Mouse (Mus musculus) CH12.LX (cell line): Measurements from ENCODE around the gene Igf1r. TPM values are rescaled to one million over a fixed set of nuclear protein-coding genes. Genes with fewer than 3 reads are reported as not detected.
A peak's percentile ranks its signal among the peaks of the same experiment; 100 is the strongest.

Source experiments
- DNase-seq: peaks from one replicate; pipeline ENCODE4 v3.0.0-alpha.2; 2013; ENCODE audit errors: extremely low read depth
- H3K27ac ChIP-seq: 2 replicates; pipeline ENCODE4 v1.5.1; 2012; ENCODE audit warnings: low read depth, mild to moderate bottlenecking, control low read depth, moderate library complexity; ENCODE audit not compliant: insufficient read depth
- H3K27me3 ChIP-seq: replicated peaks from 2 replicates; pipeline ENCODE3; 2012; ENCODE audit warnings: inconsistent platforms
- H3K36me3 ChIP-seq, 2 experiments: replicated peaks in 1 of 2; 2 replicates each; pipeline versions ENCODE3 to v1.6.1; 2012; ENCODE audit warnings: inconsistent platforms in 1 of 2, low read length in 1 of 2, mild to moderate bottlenecking in 1 of 2, mixed read lengths in 1 of 2, moderate library complexity in 1 of 2; ENCODE audit not compliant: control insufficient read depth in 1 of 2, insufficient read depth in 1 of 2
- H3K4me1 ChIP-seq, 2 experiments: 2 replicates each; pipeline ENCODE4 v1.6.1; 2012; ENCODE audit warnings: inconsistent platforms in 1 of 2, moderate library complexity in 1 of 2; ENCODE audit not compliant: insufficient read depth in 2 of 2, control insufficient read depth in 1 of 2
- H3K4me2 ChIP-seq: 2 replicates; pipeline ENCODE4 v1.6.1; 2012; ENCODE audit warnings: low read depth, mild to moderate bottlenecking, control low read depth; ENCODE audit not compliant: poor library complexity, insufficient read depth, severe bottlenecking
- H3K4me3 ChIP-seq, 3 experiments: fragments of 150-350 bp in 1 of 3; sonication (generic) in 1 of 3; replicated peaks in 1 of 3; 2 replicates each; pipeline versions ENCODE3 to v1.5.1; 2011 to 2012; ENCODE audit warnings: low read depth in 2 of 3, low read length in 2 of 3, mild to moderate bottlenecking in 2 of 3, moderate library complexity in 2 of 3, control low read depth in 1 of 3, improper control_type of control experiment in 1 of 3, inconsistent platforms in 1 of 3, mixed read lengths in 1 of 3; ENCODE audit not compliant: poor library complexity in 1 of 3
- H3K79me2 ChIP-seq: replicated peaks from 2 replicates; pipeline ENCODE4 v1.6.1; 2012; ENCODE audit warnings: mild to moderate bottlenecking, moderate library complexity; ENCODE audit not compliant: control insufficient read depth, poor library complexity, insufficient read depth, severe bottlenecking; ENCODE audit errors: extremely low read depth
- H3K9ac ChIP-seq: 2 replicates; pipeline ENCODE4 v1.6.1; 2012; ENCODE audit warnings: low read depth, mild to moderate bottlenecking, control low read depth, moderate library complexity; ENCODE audit not compliant: insufficient read depth
- H3K9me3 ChIP-seq: replicated peaks from 2 replicates; pipeline ENCODE3; 2012; ENCODE audit warnings: low read length, inconsistent platforms, mixed read lengths
- BHLHE40 ChIP-seq: IDR thresholded peaks from 2 replicates; pipeline ENCODE4 v1.6.1; 2011; ENCODE audit warnings: mild to moderate bottlenecking, low read depth, low read length, improper control_type of control experiment
- CHD2 ChIP-seq: IDR thresholded peaks from 2 replicates; pipeline ENCODE4 v1.6.1; 2011; ENCODE audit warnings: low read length, improper control_type of control experiment
- CTCF ChIP-seq, 2 experiments: IDR thresholded peaks in 1 of 2; conservative IDR thresholded peaks in 1 of 2; 2 replicates each; pipeline ENCODE4 v1.5.1; 2011 to 2012; ENCODE audit warnings: low read depth in 2 of 2, low read length in 2 of 2, improper control_type of control experiment in 1 of 2, inconsistent platforms in 1 of 2, mild to moderate bottlenecking in 1 of 2, moderate library complexity in 1 of 2
- ELF1 ChIP-seq: IDR thresholded peaks from 2 replicates; pipeline ENCODE4 v1.6.1; 2014; ENCODE audit warnings: low read depth, mild to moderate bottlenecking, inconsistent platforms, low read length, improper control_type of control experiment
- ETS1 ChIP-seq: conservative IDR thresholded peaks from 2 replicates; pipeline ENCODE4 v1.6.1; 2012; ENCODE audit warnings: low read depth, mild to moderate bottlenecking, inconsistent platforms, low read length, improper control_type of control experiment, moderate library complexity
- GABPA ChIP-seq: IDR thresholded peaks from 2 replicates; pipeline ENCODE4 v1.6.1; 2012; ENCODE audit warnings: low read depth, low read length, improper control_type of control experiment, inconsistent platforms; ENCODE audit not compliant: insufficient replicate concordance
- JUN ChIP-seq: IDR thresholded peaks from 2 replicates; pipeline ENCODE4 v1.6.1; 2011; ENCODE audit warnings: low read depth, mild to moderate bottlenecking, low read length, improper control_type of control experiment, moderate library complexity; ENCODE audit not compliant: insufficient read depth
- JUND ChIP-seq: conservative IDR thresholded peaks from 2 replicates; pipeline ENCODE4 v1.6.1; 2011; ENCODE audit warnings: low read depth, low read length, improper control_type of control experiment
- MAFK ChIP-seq: IDR thresholded peaks from 2 replicates; pipeline ENCODE4 v1.6.1; 2011; ENCODE audit warnings: low read length, improper control_type of control experiment; ENCODE audit not compliant: insufficient replicate concordance
- MAZ ChIP-seq: IDR thresholded peaks from 2 replicates; pipeline ENCODE4 v1.6.1; 2012; ENCODE audit warnings: low read depth, mild to moderate bottlenecking, inconsistent platforms, low read length, improper control_type of control experiment, moderate library complexity
- MXI1 ChIP-seq: IDR thresholded peaks from 2 replicates; pipeline ENCODE4 v1.6.1; 2011; ENCODE audit warnings: mild to moderate bottlenecking, low read depth, low read length, improper control_type of control experiment
- NRF1 ChIP-seq: IDR thresholded peaks from 2 replicates; pipeline ENCODE4 v1.6.1; 2014; ENCODE audit warnings: low read depth, mild to moderate bottlenecking, inconsistent platforms, low read length, improper control_type of control experiment, moderate library complexity
- PAX5 ChIP-seq: IDR thresholded peaks from 2 replicates; pipeline ENCODE4 v1.6.1; 2012; ENCODE audit warnings: low read length, inconsistent platforms, mixed read lengths
- POLR2A ChIP-seq: IDR thresholded peaks from 2 replicates; pipeline ENCODE4 v1.6.1; 2011; ENCODE audit warnings: low read depth, mild to moderate bottlenecking, improper control_type of control experiment, low read length
- SIN3A ChIP-seq: IDR thresholded peaks from 2 replicates; pipeline ENCODE4 v1.6.1; 2012; ENCODE audit warnings: low read length, improper control_type of control experiment, inconsistent platforms
- SMC3 ChIP-seq: IDR thresholded peaks from 2 replicates; pipeline ENCODE4 v1.6.1; 2011; ENCODE audit warnings: low read depth, low read length, improper control_type of control experiment
- TBP ChIP-seq: conservative IDR thresholded peaks from 2 replicates; pipeline ENCODE4 v1.6.1; 2011; ENCODE audit warnings: low read depth, low read length, improper control_type of control experiment
- UBTF ChIP-seq: IDR thresholded peaks from 2 replicates; pipeline ENCODE4 v1.6.1; 2012; ENCODE audit warnings: low read depth, mild to moderate bottlenecking, inconsistent platforms, low read length, improper control_type of control experiment, moderate library complexity
- USF1 ChIP-seq: IDR thresholded peaks from 2 replicates; pipeline ENCODE4 v1.6.1; 2014; ENCODE audit warnings: low read depth, mild to moderate bottlenecking, inconsistent platforms, low read length, improper control_type of control experiment
- ZC3H11A ChIP-seq: IDR thresholded peaks from 2 replicates; pipeline ENCODE4 v1.6.1; 2012; ENCODE audit warnings: low read depth, mild to moderate bottlenecking, inconsistent platforms, low read length, improper control_type of control experiment
- ZKSCAN1 ChIP-seq: IDR thresholded peaks from 2 replicates; pipeline ENCODE4 v1.6.1; 2012; ENCODE audit warnings: low read depth, inconsistent platforms, low read length, improper control_type of control experiment, borderline replicate concordance
- ZMIZ1 ChIP-seq: IDR thresholded peaks from 2 replicates; pipeline ENCODE4 v1.6.1; 2012; ENCODE audit warnings: low read depth, mild to moderate bottlenecking, inconsistent platforms, low read length, improper control_type of control experiment
- dilution Hi-C: fragments of 300-500 bp; cut with MboI; formaldehyde crosslinking; loops from 2 replicates; pipeline ENCODE4 v1.14.3; 2020; ENCODE audit warnings: low sequenced_read_pairs; ENCODE audit not compliant: extremely low pct_unique_long_range_greater_than_20kb, extremely low pct_ligation_motif_present
- in situ Hi-C: fragments of 300-500 bp; cut with MboI; formaldehyde crosslinking; loops from 3 replicates; pipeline ENCODE4 v1.14.3; 2019; ENCODE audit warnings: low sequenced_read_pairs, low pct_ligation_motif_present, low pct_unique_long_range_greater_than_20kb, mixed read lengths
- polyA plus RNA-seq: library from polyadenylated mRNA; unstranded; fragments of >175 nt; gene quantifications from 2 replicates; pipeline ENCODE4 v1.2.1, GENCODE M21; 2012; ENCODE audit warnings: low read depth; ENCODE audit not compliant: insufficient read length
- total RNA-seq, 2 experiments: library from RNA; depleted of rRNA; stranded (reverse); fragments of 300-350 nt in 1 of 2; fragments of >200 nt in 1 of 2; gene quantifications; 2 replicates each; pipeline ENCODE4 v1.2.3; 2012 to 2014

The Igf1r gene
- total and polyA plus RNA-seq, 3 experiments, result 0.19 to 1.6 (median 0.29) TPM

DNA sequence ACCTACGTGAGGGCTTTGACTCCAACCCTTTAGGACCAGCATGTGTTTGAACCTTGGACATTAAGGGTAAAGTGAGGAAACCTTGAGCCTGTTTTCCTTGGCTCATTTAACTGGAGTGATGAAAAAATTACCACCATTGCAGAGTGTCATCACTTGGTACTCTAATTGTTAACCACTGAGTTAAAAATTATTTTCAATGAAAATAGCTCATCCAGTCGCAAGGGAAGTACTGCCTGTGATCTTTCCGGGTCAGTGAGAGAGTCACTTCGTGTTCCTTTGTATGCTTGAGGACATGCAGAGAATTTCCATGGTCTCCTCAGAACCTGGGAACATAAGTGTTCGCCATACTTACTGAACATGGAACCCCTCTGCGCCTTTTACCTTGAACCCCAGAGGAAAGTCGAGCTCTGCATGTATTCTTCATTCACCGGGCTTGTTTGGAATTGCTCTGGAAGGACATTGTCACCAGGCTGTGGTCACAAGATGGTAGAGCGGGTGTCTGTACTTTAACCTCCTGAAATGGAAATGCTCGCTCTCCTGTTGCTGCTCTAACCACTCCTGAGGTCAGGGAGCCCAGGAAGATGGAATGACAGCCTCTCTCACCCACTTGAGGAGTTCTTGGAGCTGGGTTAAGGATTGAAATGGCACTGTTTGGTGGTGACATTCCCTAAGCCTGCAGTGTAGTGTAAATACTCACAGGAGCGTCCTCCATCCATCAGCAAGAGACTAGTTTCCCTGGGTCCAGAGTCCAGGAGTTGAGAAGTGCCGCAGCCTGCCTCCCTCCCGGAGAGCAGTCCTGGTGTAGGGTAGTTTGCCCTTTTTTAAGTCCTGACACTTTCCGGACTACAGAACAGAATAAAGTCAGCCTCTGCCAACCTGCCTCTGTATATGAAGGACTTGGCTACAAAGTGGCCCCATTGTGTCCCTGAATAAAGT lies 120.2 kb downstream of the Igf1r start:
- Histone ChIP-seq H3K4me1 (no peaks in the 10 kb centered on the region), H3K9ac (no peak overlapping the region), H3K79me2 (no peaks in the 10 kb centered on the region), H3K27ac (no peak overlapping the region), H3K9me3 (no peaks in the 10 kb centered on the region), H3K4me3 (no peak overlapping the region), H3K27me3 (no peaks in the 10 kb centered on the region), H3K4me2 (no peak overlapping the region), H3K36me3 (no peaks in the 10 kb centered on the region)
- dilution Hi-C loops (no loop called here), in situ Hi-C loops (no loop called here)
- no peak for DNase-seq
- TF ChIP-seq TBP, result no peak
- no peak for TF ChIP-seq SMC3
- no peak for TF ChIP-seq MAFK
- TF ChIP-seq ZC3H11A, result no peak
- TF ChIP-seq JUN, result no peak
- no peak for TF ChIP-seq ZMIZ1
- TF ChIP-seq POLR2A, result no peak
- TF ChIP-seq UBTF, result no peak
- no peak for TF ChIP-seq SIN3A
- TF ChIP-seq MXI1, result no peak
- TF ChIP-seq CTCF (conservative IDR thresholded peaks at IDR 0.05 in 1 of 2, IDR thresholded peaks at IDR 0.05 in 1 of 2; ENCODE audit: low read depth in 2 of 2, low read length in 2 of 2), result no peak
- TF ChIP-seq NRF1, result no peak
- no peak for TF ChIP-seq PAX5
- TF ChIP-seq ZKSCAN1, result no peak
- no peak for TF ChIP-seq GABPA
- no peak for TF ChIP-seq ETS1
- no peak for TF ChIP-seq JUND
- no peak for TF ChIP-seq ELF1
- TF ChIP-seq MAZ, result no peak
- no peak for TF ChIP-seq USF1

DNA sequence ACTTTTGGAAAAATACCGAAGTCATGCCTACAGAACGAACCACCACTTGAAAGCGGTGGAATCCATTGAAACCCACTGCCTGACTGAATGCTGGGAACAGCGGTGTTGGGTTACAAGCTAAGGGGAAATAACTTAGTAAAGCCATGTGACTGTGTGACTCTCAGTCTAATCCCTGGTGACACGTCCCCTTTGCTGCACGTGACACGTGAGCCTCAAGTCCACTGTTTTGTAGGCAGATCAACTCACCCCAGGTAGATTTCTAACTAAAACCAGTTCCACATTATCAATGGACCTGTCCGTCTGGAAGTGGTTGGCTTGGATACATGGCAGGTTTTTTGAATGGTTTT lies 120.8 kb downstream of the Igf1r start:
- Histone ChIP-seq H3K79me2 (no peaks in the 10 kb centered on the region), H3K27ac (no peak overlapping the region), H3K4me3 (no peak overlapping the region), H3K4me1 (no peaks in the 10 kb centered on the region), H3K27me3 (no peaks in the 10 kb centered on the region), H3K4me2 (no peak overlapping the region), H3K9ac (no peak overlapping the region), H3K9me3 (no peaks in the 10 kb centered on the region), H3K36me3 (no peaks in the 10 kb centered on the region)
- in situ Hi-C loops (no loop called here), dilution Hi-C loops (no loop called here)
- DNase-seq, result no peak
- TF ChIP-seq CHD2 (no peak), BHLHE40 (peak; percentile 86)
